Mouse (Mus musculus): ENCODE results near the gene Lrrc1. TPM values are rescaled to one million over a fixed set of nuclear protein-coding genes. Genes with fewer than 3 reads are reported as not detected.

Gene Lrrc1
- polyA plus RNA-seq, 1 experiment: 4.4 TPM

DNA sequence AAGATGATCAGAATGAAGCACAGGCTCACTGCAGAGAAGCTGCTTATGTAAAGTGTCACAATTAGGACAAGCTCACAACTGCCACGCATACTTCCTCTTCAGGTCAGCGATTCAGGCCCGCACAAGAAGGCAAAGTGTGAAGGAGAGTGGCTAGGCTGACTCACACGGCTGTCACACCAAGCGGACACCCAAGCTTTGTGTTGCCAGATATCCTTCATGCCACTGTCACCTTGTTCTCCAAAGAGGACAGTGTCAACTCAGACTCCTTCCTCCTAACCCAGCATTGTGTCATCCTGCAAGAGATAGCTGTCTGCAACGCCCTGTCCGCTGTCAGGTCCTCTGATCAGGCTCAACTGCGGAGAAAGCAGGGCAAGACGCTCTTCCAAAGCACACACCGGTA, 7.3 kb downstream of the Lrrc1 start:
- Histone ChIP-seq H3ac (ENCODE audit: control insufficient read depth, insufficient read length, low read depth) (no peak overlapping the region), H3K36me3 (ENCODE audit: control insufficient read depth, insufficient read depth) (no peaks in the 10 kb centered on the region), H3K79me3 (ENCODE audit: low read depth) (peaks cover 1% of the 10 kb centered on the region), H3K4me3 (ENCODE audit: insufficient read depth, poor library complexity, severe bottlenecking) (no peak overlapping the region), H3K79me2 (ENCODE audit: control insufficient read depth, insufficient read depth) (no peaks in the 10 kb centered on the region), H3K27me3 (ENCODE audit: control insufficient read depth, insufficient read depth, insufficient read length) (no peaks in the 10 kb centered on the region)
- TF ChIP-seq MAX (IDR thresholded peaks at IDR 0.05): no peak
- no peak for TF ChIP-seq CTCF (IDR thresholded peaks at IDR 0.05; ENCODE audit: control insufficient read depth, insufficient read depth, insufficient read length)
- TF ChIP-seq CEBPB (IDR thresholded peaks at IDR 0.05; ENCODE audit: low read depth): no peak
- no peak for TF ChIP-seq FOSL1 (IDR thresholded peaks at IDR 0.05; ENCODE audit: insufficient read depth, low read length, poor library complexity, severe bottlenecking)
- TF ChIP-seq MYOG (IDR thresholded peaks at IDR 0.05; ENCODE audit: control insufficient read depth, extremely low read depth, insufficient read length): no peak
- TF ChIP-seq MYOD1 (IDR thresholded peaks at IDR 0.05; ENCODE audit: control insufficient read depth, insufficient read length, low read depth): no peak
- TF ChIP-seq USF1 (IDR thresholded peaks at IDR 0.05; ENCODE audit: low read depth): no peak

DNA sequence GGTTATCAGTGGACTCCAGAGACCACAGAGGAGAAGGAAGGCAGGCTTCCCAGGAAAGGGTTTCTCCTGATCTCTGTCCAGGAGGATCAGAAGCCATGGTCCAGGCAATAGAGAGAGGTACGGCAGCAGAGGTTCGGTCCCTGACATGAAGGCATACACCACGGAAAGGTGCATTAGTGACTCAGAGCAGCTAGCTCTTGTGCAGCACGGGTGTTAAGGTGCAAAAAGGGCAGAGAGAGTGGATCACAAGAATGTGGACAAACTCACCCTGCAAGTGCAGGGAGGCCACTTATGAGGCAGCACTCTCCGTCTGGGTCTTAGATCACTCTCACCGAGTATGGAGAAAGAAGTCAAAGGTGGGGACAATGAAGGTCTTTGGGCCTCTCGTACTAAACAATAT, 7.8 kb downstream of the Lrrc1 start:
- peaks cover 1% of the 10 kb centered on the region for H3K79me3 ChIP-seq (ENCODE audit: low read depth)
- H3K36me3 ChIP-seq (ENCODE audit: control insufficient read depth, insufficient read depth): no peaks in the 10 kb centered on the region
- no peak overlapping the region for H3ac ChIP-seq (ENCODE audit: control insufficient read depth, insufficient read length, low read depth)
- no peak overlapping the region for H3K4me3 ChIP-seq (ENCODE audit: insufficient read depth, poor library complexity, severe bottlenecking)
- no peaks in the 10 kb centered on the region for H3K27me3 ChIP-seq (ENCODE audit: control insufficient read depth, insufficient read depth, insufficient read length)
- TF ChIP-seq CTCF (IDR thresholded peaks at IDR 0.05; ENCODE audit: control insufficient read depth, insufficient read depth, insufficient read length): no peak
- no peak for TF ChIP-seq MYOG (IDR thresholded peaks at IDR 0.05; ENCODE audit: control insufficient read depth, extremely low read depth, insufficient read length)
- no peak for TF ChIP-seq CEBPB (IDR thresholded peaks at IDR 0.05; ENCODE audit: low read depth)
- TF ChIP-seq FOSL1 (IDR thresholded peaks at IDR 0.05; ENCODE audit: insufficient read depth, low read length, poor library complexity, severe bottlenecking): no peak
- no peak for TF ChIP-seq MYOD1 (IDR thresholded peaks at IDR 0.05; ENCODE audit: control insufficient read depth, insufficient read length, low read depth)
- H3K79me2 ChIP-seq (ENCODE audit: control insufficient read depth, insufficient read depth): no peaks in the 10 kb centered on the region

DNA sequence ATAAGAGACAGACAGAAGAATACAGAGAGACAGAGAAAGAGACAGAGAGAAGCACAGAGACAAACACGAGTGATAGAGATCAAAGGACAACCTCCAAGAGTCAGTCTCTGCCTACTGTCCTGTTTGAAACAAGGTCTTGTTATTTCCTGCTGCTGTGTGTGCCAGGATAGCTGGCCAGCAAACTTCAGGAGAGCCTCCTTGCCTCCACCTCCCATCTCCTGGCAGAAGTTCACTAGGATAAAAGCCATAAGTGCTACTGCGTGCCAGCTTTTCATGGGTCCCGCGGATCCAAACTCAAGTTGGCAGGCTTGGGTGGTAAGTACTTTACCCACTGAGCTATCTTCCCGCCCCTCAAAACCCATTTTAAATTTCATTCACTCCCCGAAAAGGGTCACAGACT, 8.4 kb downstream of the Lrrc1 start:
- no peak overlapping the region for H3K4me3 ChIP-seq (ENCODE audit: insufficient read depth, poor library complexity, severe bottlenecking)
- H3K79me3 ChIP-seq (ENCODE audit: low read depth): peaks cover 1% of the 10 kb centered on the region
- no peak for TF ChIP-seq USF1 (IDR thresholded peaks at IDR 0.05; ENCODE audit: low read depth)
- no peak for TF ChIP-seq MYOD1 (IDR thresholded peaks at IDR 0.05; ENCODE audit: control insufficient read depth, insufficient read length, low read depth)
- no peak for TF ChIP-seq FOSL1 (IDR thresholded peaks at IDR 0.05; ENCODE audit: insufficient read depth, low read length, poor library complexity, severe bottlenecking)
- TF ChIP-seq MYOG (IDR thresholded peaks at IDR 0.05; ENCODE audit: control insufficient read depth, extremely low read depth, insufficient read length): no peak
- no peak for TF ChIP-seq CEBPB (IDR thresholded peaks at IDR 0.05; ENCODE audit: low read depth)
- TF ChIP-seq MAX (IDR thresholded peaks at IDR 0.05): no peak
- TF ChIP-seq CTCF (IDR thresholded peaks at IDR 0.05; ENCODE audit: control insufficient read depth, insufficient read depth, insufficient read length): no peak

DNA sequence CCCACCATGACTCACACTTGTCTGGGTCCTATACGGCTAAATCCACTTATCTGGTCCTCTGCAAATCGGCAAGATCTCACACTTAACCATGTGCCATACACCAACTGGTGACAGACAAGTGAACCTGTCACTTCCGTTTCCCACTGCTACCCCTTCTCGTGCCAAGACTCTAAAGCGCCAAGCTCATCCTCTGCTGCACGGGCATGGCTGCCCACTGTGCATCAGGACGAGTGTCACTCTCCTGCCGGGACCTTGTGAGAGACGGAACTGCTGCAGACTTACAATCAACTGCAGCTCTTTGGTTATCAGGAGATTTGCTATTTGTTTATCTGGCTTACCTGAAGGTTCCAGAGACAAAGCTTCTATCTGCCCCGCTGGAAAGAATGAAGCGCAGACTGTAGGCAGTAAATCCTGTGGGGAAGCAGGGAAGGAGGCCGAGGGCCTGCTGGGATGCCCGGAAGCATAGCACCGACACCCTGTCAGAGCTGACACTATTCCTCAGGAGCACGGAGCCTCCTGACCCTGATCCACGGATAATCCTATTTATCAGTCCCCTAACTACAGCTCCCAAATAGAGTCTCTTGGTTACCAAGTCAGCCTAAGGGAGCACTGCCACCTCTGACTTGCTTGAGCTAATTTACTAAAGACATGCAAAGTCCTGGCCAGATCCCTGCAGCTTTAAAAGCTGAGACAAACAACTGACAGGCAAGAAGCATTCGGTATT, 9.5 kb downstream of the Lrrc1 start:
- H3K4me3 ChIP-seq (ENCODE audit: insufficient read depth, poor library complexity, severe bottlenecking): no peak overlapping the region
- TF ChIP-seq CEBPB (IDR thresholded peaks at IDR 0.05; ENCODE audit: low read depth) (no peak), USF1 (IDR thresholded peaks at IDR 0.05; ENCODE audit: low read depth) (no peak), MYOG (IDR thresholded peaks at IDR 0.05; ENCODE audit: control insufficient read depth, extremely low read depth, insufficient read length) (no peak), CTCF (IDR thresholded peaks at IDR 0.05; ENCODE audit: control insufficient read depth, insufficient read depth, insufficient read length) (no peak), MYOD1 (IDR thresholded peaks at IDR 0.05; ENCODE audit: control insufficient read depth, insufficient read length, low read depth) (no peak), MAX (IDR thresholded peaks at IDR 0.05) (no peak), FOSL1 (IDR thresholded peaks at IDR 0.05; ENCODE audit: insufficient read depth, low read length, poor library complexity, severe bottlenecking) (no peak)
- no peak overlapping the region for H3ac ChIP-seq (ENCODE audit: control insufficient read depth, insufficient read length, low read depth)
- no peaks in the 10 kb centered on the region for H3K79me2 ChIP-seq (ENCODE audit: control insufficient read depth, insufficient read depth)
- no peaks in the 10 kb centered on the region for H3K27me3 ChIP-seq (ENCODE audit: control insufficient read depth, insufficient read depth, insufficient read length)
- peaks cover 1% of the 10 kb centered on the region for H3K79me3 ChIP-seq (ENCODE audit: low read depth)
- no peaks in the 10 kb centered on the region for H3K36me3 ChIP-seq (ENCODE audit: control insufficient read depth, insufficient read depth)

More for the DNA sequence above, 8.4 kb downstream of the Lrrc1 start:
- Histone ChIP-seq H3K27me3 (ENCODE audit: control insufficient read depth, insufficient read depth, insufficient read length) (no peaks in the 10 kb centered on the region), H3K79me2 (ENCODE audit: control insufficient read depth, insufficient read depth) (no peaks in the 10 kb centered on the region), H3K36me3 (ENCODE audit: control insufficient read depth, insufficient read depth) (no peaks in the 10 kb centered on the region), H3ac (ENCODE audit: control insufficient read depth, insufficient read length, low read depth) (no peak overlapping the region)

DNA sequence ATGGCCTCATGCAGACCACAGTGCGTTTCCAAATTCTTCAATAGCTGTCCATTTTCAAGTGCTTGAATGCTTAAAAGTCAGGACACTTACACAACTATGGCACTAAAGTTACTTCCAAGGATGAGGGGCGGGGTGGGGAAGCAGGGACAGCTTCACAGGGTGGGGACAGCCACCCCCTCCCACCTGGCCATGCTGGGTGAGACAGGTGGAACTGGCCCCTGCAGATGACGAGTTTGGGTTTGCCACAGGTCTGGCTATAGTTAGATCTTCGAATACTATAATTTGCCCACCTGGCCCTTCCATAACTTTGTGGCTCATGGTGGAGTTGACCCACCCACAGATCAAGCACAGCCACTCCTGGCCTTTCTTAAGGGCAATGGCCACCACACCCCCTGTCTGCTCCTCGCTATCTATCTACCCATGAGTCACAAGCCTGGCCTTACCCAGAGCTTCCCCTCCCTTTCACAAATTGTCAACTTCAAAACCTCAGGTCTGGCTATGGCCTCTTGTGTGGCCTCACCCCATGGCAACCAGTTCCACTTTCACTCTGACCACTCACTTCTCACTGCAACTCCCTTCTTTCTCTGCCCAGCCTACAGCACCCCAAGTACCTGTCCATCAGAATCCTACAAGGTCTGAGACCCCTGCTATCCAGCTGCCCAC, 16.2 kb downstream of the Lrrc1 start:
- TF ChIP-seq MYOG (IDR thresholded peaks at IDR 0.05; ENCODE audit: control insufficient read depth, extremely low read depth, insufficient read length) (no peak), CEBPB (IDR thresholded peaks at IDR 0.05; ENCODE audit: low read depth) (no peak), CTCF (IDR thresholded peaks at IDR 0.05; ENCODE audit: control insufficient read depth, insufficient read depth, insufficient read length) (no peak), MYOD1 (IDR thresholded peaks at IDR 0.05; ENCODE audit: control insufficient read depth, insufficient read length, low read depth) (no peak), FOSL1 (IDR thresholded peaks at IDR 0.05; ENCODE audit: insufficient read depth, low read length, poor library complexity, severe bottlenecking) (no peak), USF1 (IDR thresholded peaks at IDR 0.05; ENCODE audit: low read depth) (no peak), MAX (IDR thresholded peaks at IDR 0.05) (no peak)
- Histone ChIP-seq H3K36me3 (ENCODE audit: control insufficient read depth, insufficient read depth) (no peaks in the 10 kb centered on the region), H3ac (ENCODE audit: control insufficient read depth, insufficient read length, low read depth) (no peak overlapping the region), H3K79me3 (ENCODE audit: low read depth) (no peaks in the 10 kb centered on the region), H3K27me3 (ENCODE audit: control insufficient read depth, insufficient read depth, insufficient read length) (no peaks in the 10 kb centered on the region), H3K4me3 (ENCODE audit: insufficient read depth, poor library complexity, severe bottlenecking) (no peak overlapping the region), H3K79me2 (ENCODE audit: control insufficient read depth, insufficient read depth) (no peaks in the 10 kb centered on the region)
